Mouse (Mus musculus): ENCODE results near the gene Gja1.
A peak's percentile ranks its signal among the peaks of the same experiment; 100 is the strongest.
"Not testable (repeated sequence)": the region's sequence is repeated elsewhere in the genome, so short reads cannot be mapped to it uniquely, and the experiment has no call there.

Gene Gja1

GRCm38 (mm10) chr10:56377097-56377965 is at the start of gene Gja1:
TSS of gene Gja1 (plus strand) at chr10:56377330.
- DNase-seq = peak; percentile 54

- peak; percentile 89 for DNase-seq
Observed at GRCm38 (mm10) chr10:56338851-56339489, 38.2 kb upstream of the Gja1 start.

GRCm38 (mm10) chr10:56360472-56360871 is 16.7 kb upstream of the Gja1 start:
- no peak for DNase-seq

GRCm38 (mm10) chr10:56369073-56369472 is 8.1 kb upstream of the Gja1 start:
- DNase-seq = peak; percentile 86

- no peak for DNase-seq
Observed at GRCm38 (mm10) chr10:56373021-56373720, 4.0 kb upstream of the Gja1 start.

GRCm38 (mm10) chr10:56374169-56374568 is 3.0 kb upstream of the Gja1 start:
- DNase-seq = no peak

- no peak for DNase-seq
Observed at GRCm38 (mm10) chr10:56375906-56376468, 1.1 kb upstream of the Gja1 start.

- DNase-seq = no peak
Observed at GRCm38 (mm10) chr10:56377966-56378647, 977 bp downstream of the Gja1 start.

GRCm38 (mm10) chr10:56378648-56379254 is 1.6 kb downstream of the Gja1 start:
- peak; percentile 61 for DNase-seq

GRCm38 (mm10) chr10:56379720-56380119 is 2.6 kb downstream of the Gja1 start:
- no peak for DNase-seq

- no peak for DNase-seq
Observed at GRCm38 (mm10) chr10:56385195-56386109, 8.3 kb downstream of the Gja1 start.

- DNase-seq = no peak
Observed at GRCm38 (mm10) chr10:56393095-56393784, 16.1 kb downstream of the Gja1 start.

- not testable (repeated sequence) for DNase-seq
Observed at GRCm38 (mm10) chr10:56393815-56394417, 16.8 kb downstream of the Gja1 start.

GRCm38 (mm10) chr10:56397875-56398274 is 20.7 kb downstream of the Gja1 start:
- no peak for DNase-seq

GRCm38 (mm10) chr10:56398310-56398709 is 21.2 kb downstream of the Gja1 start:
- DNase-seq = no peak

GRCm38 (mm10) chr10:56401396-56401795 is 24.3 kb downstream of the Gja1 start:
- DNase-seq = not testable (repeated sequence)

GRCm38 (mm10) chr10:56405934-56406333 is 28.8 kb downstream of the Gja1 start:
- DNase-seq = no peak

GRCm38 (mm10) chr10:56406386-56407130 is 29.4 kb downstream of the Gja1 start:
- no peak for DNase-seq

- DNase-seq = no peak
Observed at GRCm38 (mm10) chr10:56415894-56416570, 38.9 kb downstream of the Gja1 start.
